Mouse (Mus musculus) embryo, embryonic 11.5 days (tissue): ENCODE results near the gene Slc6a8.

Experiments used
- DNase-seq: peaks from one replicate; pipeline ENCODE4 v3.0.0-alpha.2; 2012; ENCODE audit warnings: low read depth, low spot score

Slc6a8 gene

GRCm38 (mm10) chrX:73672879-73673618, at the start of gene Slc6a8:
TSS of gene Slc6a8 (plus strand) at chrX:73673150.
- DNase-seq, result peak; percentile 43

- no peak for DNase-seq
Observed at GRCm38 (mm10) chrX:73626981-73627380, 46.0 kb upstream of the Slc6a8 start.

GRCm38 (mm10) chrX:73635425-73635824, 37.5 kb upstream of the Slc6a8 start:
- no peak for DNase-seq

GRCm38 (mm10) chrX:73637415-73637814, 35.5 kb upstream of the Slc6a8 start:
- no peak for DNase-seq

- DNase-seq, result peak; percentile 51
Observed at GRCm38 (mm10) chrX:73639255-73639675, 33.7 kb upstream of the Slc6a8 start, which contains the start of gene Dusp9. TSS of gene Dusp9 (plus strand) at chrX:73639419.

- DNase-seq, result no peak
Observed at GRCm38 (mm10) chrX:73639901-73640469, 33.0 kb upstream of the Slc6a8 start.

- DNase-seq, result no peak
Observed at GRCm38 (mm10) chrX:73645121-73645520, 27.8 kb upstream of the Slc6a8 start.

GRCm38 (mm10) chrX:73650869-73651268, 22.1 kb upstream of the Slc6a8 start:
- DNase-seq, result no peak

GRCm38 (mm10) chrX:73653392-73653791, 19.6 kb upstream of the Slc6a8 start:
- no peak for DNase-seq

GRCm38 (mm10) chrX:73654177-73654576, 18.8 kb upstream of the Slc6a8 start:
- DNase-seq, result peak; percentile 47

GRCm38 (mm10) chrX:73655529-73655928, 17.4 kb upstream of the Slc6a8 start:
- no peak for DNase-seq

GRCm38 (mm10) chrX:73658391-73658790, 14.6 kb upstream of the Slc6a8 start:
- DNase-seq, result no peak

GRCm38 (mm10) chrX:73658936-73659574, 13.9 kb upstream of the Slc6a8 start:
- no peak for DNase-seq

- no peak for DNase-seq
Observed at GRCm38 (mm10) chrX:73659575-73660283, 13.2 kb upstream of the Slc6a8 start, which contains the start of gene Pnck. TSS of gene Pnck (minus strand) at chrX:73660117.

GRCm38 (mm10) chrX:73660284-73660665, 12.7 kb upstream of the Slc6a8 start:
- DNase-seq, result no peak

GRCm38 (mm10) chrX:73663143-73663542, 9.8 kb upstream of the Slc6a8 start:
- no peak for DNase-seq

GRCm38 (mm10) chrX:73672031-73672431, 919 bp upstream of the Slc6a8 start:
- DNase-seq, result peak; percentile 40

- DNase-seq, result no peak
Observed at GRCm38 (mm10) chrX:73673619-73673967, 643 bp downstream of the Slc6a8 start.

- no peak for DNase-seq
Observed at GRCm38 (mm10) chrX:73673968-73674661, 1.2 kb downstream of the Slc6a8 start.

- DNase-seq, result no peak
Observed at GRCm38 (mm10) chrX:73675231-73675630, 2.3 kb downstream of the Slc6a8 start.

GRCm38 (mm10) chrX:73676668-73677067, 3.7 kb downstream of the Slc6a8 start:
- no peak for DNase-seq

- no peak for DNase-seq
Observed at GRCm38 (mm10) chrX:73684156-73684555, 11.2 kb downstream of the Slc6a8 start.
